Mouse (Mus musculus) heart, embryonic 16.5 days (tissue): Measurements from ENCODE around the gene Fam71e2. TPM values are rescaled to one million over a fixed set of nuclear protein-coding genes. Genes with fewer than 3 reads are reported as not detected.
"Not testable (repeated sequence)": the region's sequence is repeated elsewhere in the genome, so short reads cannot be mapped to it uniquely, and the experiment has no call there.

Source experiments
- ATAC-seq: fragments of 200-750 bp; cut with Nextera tagmentation; replicated peaks from 2 replicates; pipeline ENCODE4 v1.8.0; 2017; ENCODE audit warnings: moderate number of reproducible peaks; ENCODE audit not compliant: insufficient read depth, low FRiP score; ENCODE audit errors: extremely low read depth
- H3K27ac ChIP-seq: fragments of 300-500 bp; sonication (generic); 2 replicates; pipeline ENCODE4 v1.5.1; 2014; ENCODE audit warnings: mild to moderate bottlenecking, low read length, control low read depth, moderate library complexity
- H3K27me3 ChIP-seq: fragments of 300-500 bp; sonication (generic); 2 replicates; pipeline ENCODE4 v1.6.1; 2014; ENCODE audit warnings: low read length, mixed read lengths; ENCODE audit not compliant: control insufficient read depth, insufficient read depth
- H3K36me3 ChIP-seq: fragments of 300-500 bp; sonication (generic); 2 replicates; pipeline ENCODE4 v1.6.1; 2014; ENCODE audit not compliant: control insufficient read depth, insufficient read depth
- H3K4me1 ChIP-seq: fragments of 300-500 bp; sonication (generic); 2 replicates; pipeline ENCODE4 v1.6.1; 2014; ENCODE audit warnings: low read length, mixed read lengths; ENCODE audit not compliant: control insufficient read depth, insufficient read depth
- H3K4me2 ChIP-seq: fragments of 300-500 bp; sonication (generic); 2 replicates; pipeline ENCODE4 v1.6.1; 2014; ENCODE audit warnings: low read depth, mild to moderate bottlenecking, control low read depth, low read length
- H3K4me3 ChIP-seq: fragments of 300-500 bp; sonication (generic); 2 replicates; pipeline ENCODE4 v1.5.1; 2014; ENCODE audit warnings: mild to moderate bottlenecking, control low read depth, low read length
- H3K9ac ChIP-seq: fragments of 300-500 bp; sonication (generic); 2 replicates; pipeline ENCODE4 v1.6.1; 2014; ENCODE audit warnings: low read length, control low read depth
- H3K9me3 ChIP-seq: fragments of 300-500 bp; sonication (generic); replicated peaks from 2 replicates; pipeline ENCODE4 v1.6.1; 2016; ENCODE audit warnings: low read length; ENCODE audit not compliant: control insufficient read depth
- WGBS: fragments of 180-500 bp; shearing (Covaris S2); extraction: QIAGEN DNeasy Blood & Tissue Kit; methylation state at CpG from one replicate; pipeline ENCODE4 v1.1.7; 2014; 5-methylcytosine and 5-hydroxymethylcytosine counted together
- polyA plus RNA-seq: library from polyadenylated mRNA; unstranded; fragments of >200 nt; fragmentation: Nextera tagmentation; extraction: Ambion mirVana; gene quantifications from 2 replicates; pipeline ENCODE4 v1.2.1, GENCODE M21; 2015

Gene Fam71e2
- polyA plus RNA-seq = not detected in 2 replicates

DNA sequence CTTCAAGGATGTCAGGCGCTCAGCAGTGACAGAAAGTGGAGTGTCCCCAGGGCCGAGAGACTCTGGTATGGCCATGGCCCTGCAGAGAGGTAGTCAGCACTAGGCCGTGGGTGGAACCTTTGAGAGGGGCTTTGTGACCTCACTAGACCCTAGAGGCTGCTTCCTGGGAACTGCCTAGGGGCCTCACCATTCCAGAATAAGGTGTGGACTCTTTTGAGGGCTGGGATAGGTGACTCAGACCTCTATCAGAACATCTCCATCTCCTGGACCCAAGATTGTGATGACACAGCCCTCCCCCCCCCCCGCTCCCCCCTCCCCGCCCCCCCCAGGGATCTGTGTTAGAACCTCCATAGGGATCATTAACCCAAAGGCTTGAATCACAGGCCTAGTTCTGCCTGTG is at the start of gene Fam71e2:
TSS of gene Fam71e2 (minus strand) at position 101 of the 400 bp plus-strand sequence.
- Histone ChIP-seq H3K27me3 (peaks cover 22% of the 10 kb centered on the region), H3K9me3 (no peaks in the 10 kb centered on the region), H3K4me2 (no peak within 1 kb of the TSS), H3K4me3 (no peak within 1 kb of the TSS), H3K9ac (no peak within 1 kb of the TSS), H3K36me3 (no peaks in the 10 kb centered on the region), H3K4me1 (no peaks in the 10 kb centered on the region), H3K27ac (no peak within 1 kb of the TSS)
- WGBS = 63% methylated on average over 3 of the region's 5 CpGs
- no peak for ATAC-seq

DNA sequence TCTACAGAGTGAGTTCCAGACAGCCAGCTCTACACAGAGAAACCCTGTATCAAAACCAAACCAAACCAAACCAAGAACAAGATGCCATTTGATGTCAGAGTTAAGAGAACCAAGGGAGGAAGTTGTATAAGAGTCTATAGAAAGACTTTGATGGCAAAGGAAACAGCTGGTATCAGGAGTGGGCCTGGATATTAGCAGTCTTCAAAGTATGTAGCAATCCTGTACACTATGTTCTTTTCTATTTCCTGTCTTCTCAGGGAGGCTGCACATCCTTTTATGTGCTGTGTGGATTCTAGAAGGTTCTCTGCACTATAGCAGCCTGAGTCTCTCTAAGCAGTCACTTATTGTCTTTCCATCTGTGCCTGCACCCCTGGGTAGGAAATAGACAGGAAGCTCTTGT is 45.5 kb upstream of the Fam71e2 start:
- ATAC-seq = no peak
- no peak overlapping the region for H3K27ac ChIP-seq

DNA sequence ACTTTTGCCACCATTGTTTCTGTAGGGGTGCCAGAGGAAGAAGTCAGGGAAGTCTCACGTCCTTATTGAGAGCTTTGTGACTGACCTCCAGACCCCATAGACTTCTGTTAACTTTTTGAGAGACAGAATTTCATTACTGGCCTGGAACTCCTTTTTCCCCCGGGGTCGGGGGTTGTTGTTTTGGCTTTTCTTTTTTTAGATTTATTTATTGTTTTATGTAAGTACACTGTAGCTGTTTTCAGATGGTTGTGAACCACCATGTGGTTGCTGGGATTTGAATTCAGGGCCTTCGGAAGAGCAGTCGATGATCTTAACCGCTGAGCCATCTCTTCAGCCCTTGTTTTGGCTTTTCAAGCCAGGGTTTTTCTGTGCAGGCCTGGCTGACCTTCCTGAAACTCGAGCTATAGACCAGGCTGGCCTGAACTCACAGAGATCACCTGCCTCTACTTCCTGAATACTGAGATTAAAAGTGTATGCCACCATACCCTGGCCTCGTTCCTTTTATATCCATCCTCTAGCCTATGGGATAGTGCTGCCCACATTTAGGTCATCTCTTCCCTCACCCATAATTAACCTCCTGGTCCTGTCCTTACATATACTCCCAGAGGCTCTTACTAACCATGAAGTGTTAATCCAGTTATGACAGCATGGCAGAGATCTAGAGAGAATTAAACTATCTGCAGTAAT is 42.1 kb upstream of the Fam71e2 start:
- Histone ChIP-seq H3K27me3 (no peaks in the 10 kb centered on the region), H3K4me1 (peaks cover 28% of the 10 kb centered on the region), H3K9me3 (no peaks in the 10 kb centered on the region), H3K4me3 (peak overlapping the region; percentile 62), H3K36me3 (peaks cover 20% of the 10 kb centered on the region), H3K4me2 (peak overlapping the region; percentile 64), H3K27ac (peak overlapping the region; percentile 86), H3K9ac (peak overlapping the region; percentile 72)
- no peak for ATAC-seq
- 23% methylated on average over 8 of the region's 8 CpGs for WGBS

More for the DNA sequence above, 45.5 kb upstream of the Fam71e2 start:
- H3K4me2 ChIP-seq = no peak overlapping the region
- no peak overlapping the region for H3K9ac ChIP-seq
- H3K36me3 ChIP-seq = no peaks in the 10 kb centered on the region
- H3K4me3 ChIP-seq = no peak overlapping the region
- H3K4me1 ChIP-seq = peaks cover 5% of the 10 kb centered on the region
- no peaks in the 10 kb centered on the region for H3K27me3 ChIP-seq
- H3K9me3 ChIP-seq = no peaks in the 10 kb centered on the region

DNA sequence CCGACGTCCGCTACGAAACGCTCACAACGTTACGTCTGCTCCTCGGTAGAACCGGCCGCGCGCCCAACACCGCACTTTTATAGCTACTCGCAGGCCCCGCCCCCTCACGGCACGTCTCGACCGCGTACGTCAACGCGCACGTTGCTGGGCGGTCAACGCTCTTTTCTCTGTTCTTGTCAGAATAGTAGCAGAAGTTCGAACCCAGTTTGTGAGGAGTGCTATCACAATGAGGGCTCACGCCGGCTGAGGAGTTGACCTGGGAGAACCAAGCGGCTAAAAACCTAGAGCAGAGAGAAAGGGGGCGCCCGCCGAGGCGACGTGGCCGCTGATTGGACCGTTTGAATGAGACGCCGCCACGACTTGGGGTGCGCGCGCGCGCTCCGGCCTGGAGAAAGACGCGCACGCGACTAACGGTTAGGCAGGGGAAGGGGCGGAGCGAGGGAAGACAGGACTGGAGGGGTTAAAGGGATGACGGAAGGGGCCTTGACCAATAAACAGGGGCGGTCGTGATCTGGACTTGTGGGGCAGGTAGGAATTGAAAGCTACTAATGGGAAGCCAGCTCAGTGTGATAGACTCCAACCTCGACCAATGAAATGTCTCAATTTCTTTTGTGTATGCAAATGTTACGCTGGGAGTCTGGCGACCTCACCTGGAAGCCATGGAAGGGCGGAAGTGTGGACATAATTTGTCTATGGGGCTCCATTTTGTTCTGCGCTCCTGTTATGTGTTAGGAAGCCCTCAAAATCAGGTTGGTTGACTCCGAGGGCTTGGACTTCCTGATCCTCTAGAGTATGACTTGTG is 41.4 kb upstream of the Fam71e2 start, which contains the start of gene Ube2s:
TSS of gene Ube2s (minus strand) at position 288 of the 802 bp plus-strand sequence.
- WGBS = under 1% methylated on average over 62 of the region's 62 CpGs
- H3K9ac ChIP-seq = peak within 1 kb of the TSS; percentile 99
- ATAC-seq = peak; percentile 99

DNA sequence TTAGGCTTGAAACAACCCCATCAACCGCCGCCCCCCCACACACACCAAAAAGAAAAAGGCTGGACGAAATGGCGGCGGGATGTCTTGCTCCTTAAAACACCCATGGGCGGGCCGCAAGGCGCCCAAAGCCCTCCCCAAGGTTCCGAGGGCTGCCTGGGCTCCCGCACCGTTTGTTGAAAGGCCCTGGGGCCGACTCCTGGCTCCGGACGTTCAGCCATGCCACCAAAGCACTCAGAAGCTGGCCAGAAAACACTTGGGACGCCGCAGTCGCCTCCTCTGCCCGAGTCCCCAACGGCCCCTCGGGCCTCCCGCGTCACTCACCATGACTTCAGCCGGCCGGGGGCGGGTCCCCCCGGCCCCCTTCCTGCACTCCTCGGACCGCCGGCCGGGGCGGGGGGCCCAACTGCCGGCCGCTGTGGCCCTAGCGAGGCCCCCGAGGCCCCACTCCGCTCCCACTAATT is 40.8 kb upstream of the Fam71e2 start:
- Histone ChIP-seq H3K9me3 (no peaks in the 10 kb centered on the region), H3K4me1 (peaks cover 28% of the 10 kb centered on the region), H3K9ac (peak overlapping the region; percentile 99), H3K36me3 (peaks cover 30% of the 10 kb centered on the region), H3K27me3 (no peaks in the 10 kb centered on the region), H3K27ac (peak overlapping the region; percentile 98), H3K4me3 (peak overlapping the region; percentile 99), H3K4me2 (peak overlapping the region; percentile 85)
- 1% methylated on average over 25 of the region's 36 CpGs for WGBS
- ATAC-seq = peak; percentile 15; the same call in 1 of the 2 replicates

More for the DNA sequence above, 41.4 kb upstream of the Fam71e2 start, which contains the start of gene Ube2s:
- Histone ChIP-seq H3K4me1 (peaks cover 28% of the 10 kb centered on the region), H3K4me3 (peak within 1 kb of the TSS; percentile 99), H3K27me3 (no peaks in the 10 kb centered on the region), H3K36me3 (peaks cover 24% of the 10 kb centered on the region), H3K9me3 (no peaks in the 10 kb centered on the region), H3K27ac (peak within 1 kb of the TSS; percentile 98), H3K4me2 (peak within 1 kb of the TSS; percentile 85)

DNA sequence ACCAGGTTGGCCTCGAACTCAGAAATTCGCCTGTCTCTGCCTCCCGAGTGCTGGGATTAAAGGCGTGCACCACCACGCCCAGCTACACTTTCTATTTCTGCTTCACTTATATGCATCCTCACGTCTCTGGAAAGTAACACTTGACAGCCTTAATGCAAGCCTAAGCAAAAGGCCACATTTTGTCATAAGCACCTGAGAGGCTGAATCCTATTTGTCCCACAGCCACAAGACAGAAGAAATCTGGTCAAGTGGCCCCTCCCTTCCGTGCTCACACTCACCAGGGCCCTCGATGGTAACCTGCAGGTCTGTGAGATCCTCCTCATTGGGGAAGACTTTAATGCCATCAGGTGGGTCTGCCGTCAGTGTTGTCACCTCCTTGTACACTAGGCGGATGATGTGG is 40.0 kb upstream of the Fam71e2 start:
- H3K27me3 ChIP-seq, H3K9me3 ChIP-seq, H3K27ac ChIP-seq, ATAC-seq: not testable (repeated sequence)
- Histone ChIP-seq H3K9ac (peak overlapping the region; percentile 99), H3K4me1 (peaks cover 28% of the 10 kb centered on the region), H3K4me3 (peak overlapping the region; percentile 99), H3K4me2 (peak overlapping the region; percentile 85), H3K36me3 (peaks cover 37% of the 10 kb centered on the region)
- 26% methylated on average over 10 of the region's 10 CpGs for WGBS

DNA sequence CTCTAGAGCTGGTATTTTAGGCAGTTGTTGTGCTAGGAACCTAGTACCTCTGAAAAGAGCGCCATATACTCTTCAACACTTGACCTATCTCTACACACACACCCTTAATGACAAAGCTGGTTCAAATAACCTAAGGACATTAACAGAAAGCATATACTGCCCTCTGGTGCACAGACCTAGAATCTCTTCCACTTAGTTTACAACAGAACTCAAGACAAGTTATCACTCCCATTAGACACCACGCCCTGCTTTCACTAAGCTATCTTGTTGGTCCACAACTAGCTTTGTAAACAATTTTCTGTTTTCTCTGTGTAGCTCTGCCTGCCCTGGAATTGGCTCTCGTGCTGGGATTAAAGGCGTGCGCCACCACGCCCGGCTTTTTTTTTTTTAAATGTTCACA is 35.6 kb upstream of the Fam71e2 start:
- WGBS = 87% methylated on average over 7 of the region's 7 CpGs
- H3K36me3 ChIP-seq = peaks cover 47% of the 10 kb centered on the region
- H3K9me3 ChIP-seq = no peaks in the 10 kb centered on the region
- H3K4me1 ChIP-seq = peaks cover 23% of the 10 kb centered on the region
- no peak for ATAC-seq
- no peak overlapping the region for H3K4me3 ChIP-seq
- H3K9ac ChIP-seq = no peak overlapping the region
- H3K27me3 ChIP-seq = no peaks in the 10 kb centered on the region
- no peak overlapping the region for H3K27ac ChIP-seq
- no peak overlapping the region for H3K4me2 ChIP-seq

DNA sequence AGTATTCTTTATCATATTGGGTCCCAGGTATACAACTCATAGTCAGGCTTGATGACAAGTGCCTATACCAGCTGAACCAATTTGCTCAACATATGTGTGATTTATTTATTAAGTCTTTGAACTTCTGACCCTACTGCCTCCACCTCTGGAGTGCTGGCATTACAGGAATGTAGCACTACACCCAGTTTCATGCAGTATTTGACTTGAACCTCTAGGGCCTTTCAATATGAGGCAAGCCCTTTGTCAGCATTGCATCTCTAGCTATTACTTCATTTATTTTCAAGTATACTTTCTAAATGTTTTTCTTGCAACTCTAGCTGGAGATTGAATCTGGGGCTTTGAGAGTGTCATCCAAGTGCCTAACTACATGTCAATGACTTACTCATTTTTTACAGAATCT is 31.1 kb upstream of the Fam71e2 start:
- no peak overlapping the region for H3K9ac ChIP-seq
- H3K4me3 ChIP-seq = no peak overlapping the region
- H3K27ac ChIP-seq = no peak overlapping the region
- ATAC-seq = no peak
- H3K36me3 ChIP-seq = peaks cover 24% of the 10 kb centered on the region
- H3K4me2 ChIP-seq = no peak overlapping the region
- H3K27me3 ChIP-seq = no peaks in the 10 kb centered on the region
- H3K4me1 ChIP-seq = no peaks in the 10 kb centered on the region
- H3K9me3 ChIP-seq = no peaks in the 10 kb centered on the region
